Mouse (Mus musculus): ENCODE measurements around the gene Sypl. TPM values are rescaled to one million over a fixed set of nuclear protein-coding genes. Genes with fewer than 3 reads are reported as not detected.

Gene Sypl
- total RNA-seq (2021), result 100 to 1,000 TPM; 123 to 128 TPM
- long read RNA-seq, experiment 1, full-length matches to known transcripts, result 261 of 273 reads
- long read RNA-seq, experiment 1, partial matches to known transcripts, result 2 of 273 reads
- long read RNA-seq, experiment 1, other reads (novel, unspliced or antisense), result 10 of 273 reads
- long read RNA-seq, experiment 2, transcript Sypl-201 (5 exons, 2,019 nt), result major isoform, 228 of 243 reads
- long read RNA-seq, experiment 2, partial matches to known transcripts, result 1 of 243 reads
- long read RNA-seq, experiment 2, other reads (novel, unspliced or antisense), result 14 of 243 reads

DNA sequence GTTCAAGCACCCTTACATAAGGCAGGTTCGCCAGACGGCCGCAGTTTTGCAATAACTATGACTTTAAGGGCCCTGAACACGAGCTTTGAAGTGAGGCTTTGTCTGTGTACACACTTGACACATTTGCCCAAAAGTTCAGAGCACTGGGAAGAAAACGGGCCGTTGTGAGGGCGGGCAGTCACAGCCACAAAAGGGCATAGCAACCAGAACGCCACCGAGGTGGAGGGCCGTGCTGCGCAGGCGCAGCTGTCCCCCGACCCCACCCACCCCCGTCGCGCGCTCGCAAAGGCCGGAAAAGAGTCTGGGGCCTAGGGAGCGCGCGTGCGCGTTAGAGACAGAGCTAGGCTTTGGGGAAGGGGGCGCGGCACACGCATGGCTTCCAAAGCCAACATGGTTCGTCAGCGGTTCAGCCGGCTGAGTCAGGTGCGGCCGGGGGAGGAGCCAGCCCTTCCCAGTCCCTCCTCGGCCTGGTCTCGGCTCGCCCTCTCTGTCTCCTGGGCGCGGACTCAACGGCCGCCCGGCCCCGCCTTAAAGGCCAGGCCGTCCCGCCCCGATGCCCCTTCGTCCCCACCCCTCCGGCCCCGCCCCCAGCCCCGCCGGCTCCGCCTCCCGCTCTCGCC is at the start of gene Sypl:
Gene Sypl, plus strand, starts transcription at position 296 of the 620 bp plus-strand sequence.
- DNase-seq, result peak; percentile 92

DNA sequence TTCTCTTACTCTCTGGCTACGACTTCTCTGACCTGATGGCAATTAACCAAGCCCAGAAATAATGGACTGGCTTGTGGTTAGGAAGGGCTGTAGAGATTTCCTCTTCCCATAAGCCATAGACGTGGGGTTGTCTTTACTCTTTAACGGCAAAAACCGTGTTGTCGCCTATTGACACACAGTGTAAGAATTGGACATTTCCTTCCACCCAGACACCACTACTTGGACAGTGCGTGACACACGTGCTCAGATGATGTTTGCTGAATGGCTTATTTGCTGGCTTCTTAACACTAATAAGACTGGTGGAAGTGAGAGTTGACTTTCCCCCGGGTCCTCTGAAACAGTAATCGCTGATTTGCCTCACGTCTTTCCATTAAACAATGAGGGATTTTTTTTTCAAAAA is 44.0 kb upstream of the Sypl start:
- DNase-seq, result no peak

- peak; percentile 40 for DNase-seq
Observed at GRCm38 (mm10) chr12:32910092-32910491, 43.6 kb upstream of the Sypl start.

GRCm38 (mm10) chr12:32910560-32911194 is 43.0 kb upstream of the Sypl start:
- peak; percentile 39 for DNase-seq

- no peak for DNase-seq
Observed at GRCm38 (mm10) chr12:32911569-32911968, 42.1 kb upstream of the Sypl start.

DNA sequence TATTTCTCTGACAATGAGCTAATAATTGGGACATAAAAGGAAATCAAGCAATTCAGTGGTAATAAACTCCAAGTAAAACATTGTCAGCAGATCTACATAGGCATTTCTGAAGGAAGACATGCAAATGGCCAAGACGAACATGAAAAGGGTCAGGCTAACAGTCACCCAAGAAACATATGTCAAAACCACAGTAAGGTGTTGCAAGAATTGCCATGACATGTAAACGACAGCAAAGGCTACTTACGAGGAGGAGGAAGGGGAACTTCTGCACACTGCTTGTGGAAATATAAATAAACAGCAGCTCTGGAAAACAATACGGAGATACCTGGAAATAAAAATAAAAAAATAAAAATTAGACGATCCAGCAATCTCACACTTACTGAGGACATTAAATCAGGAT is 40.9 kb upstream of the Sypl start:
- no peak for DNase-seq

GRCm38 (mm10) chr12:32918683-32919082 is 35.0 kb upstream of the Sypl start:
- no peak for DNase-seq

GRCm38 (mm10) chr12:32919091-32919490 is 34.6 kb upstream of the Sypl start:
- no peak for DNase-seq

DNA sequence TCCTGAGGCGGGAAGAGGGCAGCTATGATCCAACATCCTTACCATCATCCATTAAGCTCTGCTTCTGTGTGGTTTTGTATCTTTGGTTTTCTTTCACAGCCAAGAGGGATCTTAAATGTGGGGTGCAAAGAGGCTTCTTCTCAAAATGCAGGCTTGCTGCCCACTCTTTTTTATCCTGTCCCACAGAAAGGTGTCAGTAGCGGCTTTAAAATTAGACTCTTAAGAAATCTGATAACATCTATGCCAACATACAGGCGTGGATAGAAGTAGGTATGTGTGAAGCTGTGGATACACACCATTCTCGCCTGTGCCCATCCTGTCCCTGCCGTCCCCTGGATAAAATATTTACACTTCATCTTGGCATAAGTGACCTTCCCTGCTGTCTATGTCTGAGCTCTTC is 34.2 kb upstream of the Sypl start:
- DNase-seq, result no peak

- peak; percentile 78 for DNase-seq
Observed at GRCm38 (mm10) chr12:32920185-32920788, 33.4 kb upstream of the Sypl start.

GRCm38 (mm10) chr12:32921071-32921470 is 32.6 kb upstream of the Sypl start:
- no peak for DNase-seq

DNA sequence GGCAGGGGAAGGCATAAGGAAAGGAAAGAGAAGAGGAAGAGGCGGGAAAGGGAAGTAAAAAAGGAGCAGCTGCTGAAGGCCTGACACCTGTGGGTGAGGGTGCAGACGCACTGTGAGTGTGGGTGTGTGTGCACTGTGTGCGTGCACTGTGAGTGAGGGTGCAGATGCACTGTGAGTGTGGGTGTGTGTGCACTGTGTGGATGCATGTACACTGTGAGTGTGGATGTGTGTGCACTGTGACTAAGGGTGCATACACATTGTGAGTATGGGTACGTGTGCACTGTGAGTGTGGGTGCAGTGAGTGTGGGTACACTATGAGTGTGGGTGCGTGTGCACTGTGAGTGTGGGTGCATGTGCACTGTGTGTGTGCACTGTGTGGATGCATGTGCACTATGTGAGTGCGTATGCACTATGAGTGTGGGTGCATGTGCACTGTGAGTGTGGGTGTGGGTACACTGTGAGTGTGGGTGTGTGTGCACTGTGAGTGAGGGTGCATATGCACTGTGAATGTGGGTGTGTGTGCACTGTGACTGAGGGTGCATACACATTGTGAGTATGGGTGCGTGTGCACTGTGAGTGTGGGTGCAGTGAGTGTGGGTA is 32.1 kb upstream of the Sypl start:
- DNase-seq, result no peak

DNA sequence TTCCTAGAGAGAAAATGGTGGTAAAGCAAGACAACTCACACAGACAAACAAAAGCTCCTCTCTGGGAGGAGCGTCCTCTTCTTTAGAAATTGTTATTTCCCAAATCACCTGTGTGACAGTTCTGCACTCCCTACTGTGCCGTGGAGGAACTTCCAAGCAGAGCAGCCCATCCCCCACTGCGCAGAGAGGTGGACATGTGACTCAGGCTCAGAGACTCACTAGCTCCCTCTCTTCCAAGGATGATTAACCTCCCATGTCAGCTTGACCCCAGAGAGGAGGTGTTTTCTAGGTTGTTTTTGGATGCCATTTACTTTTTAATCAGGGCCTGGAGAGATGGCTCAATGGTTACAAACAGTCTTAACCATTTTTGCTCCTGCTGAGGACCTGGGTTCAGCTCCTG is 29.4 kb upstream of the Sypl start:
- DNase-seq, result no peak

- DNase-seq, result peak; percentile 50
Observed at GRCm38 (mm10) chr12:32926331-32927172, 27.1 kb upstream of the Sypl start.

DNA sequence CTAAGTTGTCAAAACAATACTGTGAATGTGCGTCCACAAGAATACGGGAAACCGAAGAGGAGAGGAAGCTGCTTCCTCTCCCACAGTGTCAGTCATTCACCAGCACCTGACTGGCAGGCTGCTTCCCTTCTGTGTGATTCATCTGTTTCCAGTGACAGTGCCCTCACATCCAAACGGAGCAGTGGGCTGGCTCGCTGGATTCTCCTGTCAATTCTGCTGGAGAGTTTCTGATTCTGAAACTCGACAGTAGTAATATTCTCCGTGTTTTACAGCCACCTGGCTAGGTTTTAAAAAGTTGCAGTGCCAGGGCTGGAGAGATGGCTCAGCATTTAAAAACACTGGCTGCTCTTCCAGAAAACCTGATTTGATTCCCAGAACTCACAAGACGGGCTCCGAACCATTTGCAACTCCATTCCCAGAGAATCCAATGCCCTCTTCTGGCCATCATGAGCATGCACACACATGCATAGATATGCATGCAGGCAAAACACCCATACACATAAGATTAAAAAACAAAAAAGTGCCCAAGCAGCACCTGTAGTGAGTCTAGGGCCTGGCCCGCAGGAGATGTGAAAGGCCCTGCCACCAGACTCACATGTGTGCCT is 26.4 kb upstream of the Sypl start:
- DNase-seq, result no peak

- no peak for DNase-seq
Observed at GRCm38 (mm10) chr12:32928180-32928579, 25.5 kb upstream of the Sypl start.

DNA sequence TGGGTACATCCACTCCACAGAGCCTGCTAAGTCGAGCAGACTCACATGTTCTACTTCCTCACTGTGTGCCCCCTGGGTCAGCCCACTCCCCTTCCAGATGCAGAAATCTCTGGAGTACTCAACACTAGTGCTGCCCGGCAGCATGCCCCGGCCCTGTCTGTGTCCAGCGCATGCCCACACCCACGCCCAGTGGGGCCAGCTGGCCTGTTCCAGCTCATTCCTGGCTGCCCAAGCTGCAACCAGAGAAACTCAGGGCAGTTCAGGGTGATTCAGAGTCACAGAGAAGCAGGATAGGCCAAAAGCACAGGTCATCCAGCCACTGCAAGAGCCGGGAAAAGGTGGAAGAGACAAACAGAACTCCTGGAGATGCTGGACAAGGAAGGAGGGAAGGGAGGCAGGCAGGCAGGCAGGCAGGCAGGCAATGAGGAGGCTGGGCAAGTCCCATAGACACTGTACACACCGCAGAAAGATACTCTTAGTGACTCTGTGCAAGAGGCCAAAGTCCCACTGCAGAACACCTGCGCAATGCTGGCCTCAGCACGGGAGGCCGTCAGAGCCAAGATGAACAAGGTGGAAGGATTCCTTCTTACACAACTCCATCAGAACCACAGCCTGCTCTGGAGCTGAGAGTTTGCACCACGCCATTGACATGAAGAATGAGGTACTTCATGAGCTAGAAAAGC is 23.7 kb upstream of the Sypl start:
- DNase-seq, result peak; percentile 50

- no peak for DNase-seq
Observed at GRCm38 (mm10) chr12:32930566-32930965, 23.1 kb upstream of the Sypl start.

DNA sequence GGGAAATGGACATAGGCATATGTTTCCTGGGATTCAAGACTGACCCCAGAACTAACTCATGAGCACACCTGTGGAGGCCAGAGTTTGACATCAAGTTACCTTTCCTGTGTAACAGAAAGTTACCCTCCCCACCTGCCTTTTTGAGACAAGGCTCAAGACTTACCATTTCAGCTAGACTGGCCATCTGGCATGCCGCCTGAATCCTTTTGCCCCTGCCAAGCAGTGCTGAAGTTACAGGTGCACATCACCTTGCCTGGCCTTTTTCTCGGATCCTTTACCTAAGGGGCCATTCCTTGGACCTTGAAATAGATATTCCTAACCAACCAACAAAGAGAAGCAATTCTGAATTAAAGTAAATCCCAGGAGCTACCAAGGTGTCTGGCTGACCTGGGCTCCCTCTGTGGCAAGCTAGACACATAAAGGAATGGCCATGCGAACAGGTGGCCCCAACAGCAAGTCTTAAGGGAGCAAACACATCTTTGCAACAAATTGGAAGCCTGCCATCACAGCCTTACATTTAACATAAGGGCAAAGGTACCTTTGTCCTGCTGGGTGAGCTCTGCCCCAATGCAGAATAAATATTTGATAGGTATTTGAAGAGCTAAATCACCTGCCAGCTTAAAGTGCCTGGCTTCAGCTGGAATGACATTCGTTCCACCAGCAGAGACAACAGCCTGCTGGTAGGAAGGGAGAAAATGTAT is 17.3 kb upstream of the Sypl start:
- DNase-seq, result no peak

GRCm38 (mm10) chr12:32941141-32941540 is 12.6 kb upstream of the Sypl start:
- DNase-seq, result no peak

All from gastrocnemius, postnatal 10 days (tissue).